Mouse (Mus musculus) inflammation-experienced regulatory T-cells, adult 16 weeks (primary cell): ENCODE results near the gene Rnf186. TPM values are rescaled to one million over a fixed set of nuclear protein-coding genes. Genes with fewer than 3 reads are reported as not detected.

Experiments
- polyA plus RNA-seq: library from polyadenylated mRNA; unstranded; fragments of 100-300 nt; shearing (Covaris generic); gene quantifications from one replicate; pipeline ENCODE4 v1.2.1, GENCODE M21; 2017

Rnf186 gene
- not detected for polyA plus RNA-seq

DNA sequence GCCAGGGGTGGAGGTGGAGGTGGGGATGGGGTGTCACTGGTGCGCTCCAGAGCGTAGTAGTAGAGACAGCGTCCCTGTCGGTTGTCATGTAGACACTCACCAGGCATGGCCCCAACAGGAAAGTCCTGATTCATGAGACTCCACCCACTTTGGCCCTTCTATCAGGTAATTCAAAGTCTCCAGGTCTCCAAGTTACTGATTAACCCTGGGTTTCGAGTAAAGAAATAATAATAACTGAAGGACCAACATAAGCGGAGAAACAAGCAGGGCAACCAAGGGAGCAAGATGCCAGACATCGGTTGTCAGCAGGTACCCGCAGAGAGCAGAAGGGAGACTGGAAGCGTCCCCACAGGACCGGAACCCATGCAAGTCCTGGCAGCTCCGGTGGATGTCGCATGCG, at the start of gene Rnf186:
Rnf186 (plus strand) TSS at position 247 of the 400 bp plus-strand sequence.

DNA sequence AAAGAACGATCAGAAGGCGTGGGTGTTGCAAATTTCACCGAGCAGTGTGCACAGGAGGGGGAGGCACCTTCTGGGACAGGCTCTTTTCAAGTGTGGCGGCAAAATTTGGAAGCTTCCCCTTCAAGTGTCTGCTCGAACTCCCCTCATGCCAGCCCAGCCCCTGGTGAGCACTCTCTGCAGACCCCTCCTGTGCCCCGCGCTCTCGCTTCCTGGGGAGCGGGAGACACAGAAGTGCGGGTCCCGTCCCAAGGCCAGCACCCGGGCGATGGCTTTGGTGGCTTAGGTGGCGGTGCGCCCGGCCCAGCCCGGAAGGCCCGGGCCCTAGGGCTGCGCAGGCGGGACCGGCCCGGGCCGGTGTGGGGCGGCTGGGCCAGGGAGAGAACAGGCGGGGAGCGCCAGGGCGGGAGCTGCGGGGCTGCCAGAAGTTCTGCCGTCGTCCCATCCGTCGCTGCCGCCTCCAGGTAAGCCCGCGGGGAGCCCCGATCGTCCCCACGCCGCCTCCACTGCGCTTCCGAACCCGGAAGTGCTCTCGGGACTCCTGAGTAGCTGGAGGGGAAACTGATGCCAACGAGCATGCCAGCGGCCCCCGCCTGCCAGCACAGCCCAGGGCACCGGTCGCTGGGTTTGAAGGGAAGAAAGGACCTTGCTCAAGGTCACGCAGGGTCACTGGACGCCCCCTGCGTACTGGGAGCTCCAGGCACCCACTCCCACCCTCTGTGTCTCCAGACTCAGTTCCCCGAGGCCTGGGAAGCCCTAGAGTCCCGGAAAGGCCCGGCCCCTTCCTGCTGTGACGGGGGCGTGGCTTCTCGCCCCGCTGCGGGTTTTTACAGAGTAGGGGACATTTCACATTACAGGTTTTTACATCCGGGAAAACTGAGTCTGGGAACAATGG, 6.2 kb downstream of the Rnf186 start, which contains the start of gene Tmco4:
Tmco4 (plus strand) TSS at position 62 of the 892 bp plus-strand sequence.

Other genes starting within 250 kb of the Rnf186 start
- not detected for gene Pla2g2c, start 242.3 kb upstream of the Rnf186 start, polyA plus RNA-seq
- 0.13 TPM for gene Ubxn10, start 229.9 kb upstream of the Rnf186 start, polyA plus RNA-seq
- not detected for gene Pla2g2f, start 209.5 kb upstream of the Rnf186 start, polyA plus RNA-seq
- gene Pla2g2d, start 191.4 kb upstream of the Rnf186 start, polyA plus RNA-seq = 1.5 TPM
- not detected for gene Pla2g5, start 103.6 kb upstream of the Rnf186 start, polyA plus RNA-seq
- gene Gm13030, start 93.1 kb upstream of the Rnf186 start, polyA plus RNA-seq = not detected
- gene Pla2g2e, start 89.2 kb upstream of the Rnf186 start, polyA plus RNA-seq = not detected
- 0.52 TPM for gene Otud3, start 53.2 kb upstream of the Rnf186 start, polyA plus RNA-seq
- gene Tmco4, start 5.8 kb downstream of the Rnf186 start, polyA plus RNA-seq = 41.8 TPM
- not detected for gene Htr6, start 108.5 kb downstream of the Rnf186 start, polyA plus RNA-seq
- gene Nbl1, start 125.9 kb downstream of the Rnf186 start, polyA plus RNA-seq = 1.1 TPM
- 381 TPM for gene Minos1, start 164.0 kb downstream of the Rnf186 start, polyA plus RNA-seq
- 781 TPM for gene Capzb, start 225.8 kb downstream of the Rnf186 start, polyA plus RNA-seq